Mouse (Mus musculus) 3T3-L1 (cell line): ENCODE results near the gene Fto.

Source experiments
- DNase-seq: peaks from one replicate; pipeline ENCODE4 v3.0.0-alpha.2; 2015; ENCODE audit warnings: low read depth, low spot score

Fto gene

GRCm38 (mm10) chr8:91607091-91607490 lies 293.8 kb downstream of the Fto start:
- peak; percentile 86 for DNase-seq

GRCm38 (mm10) chr8:91611191-91611590 lies 297.9 kb downstream of the Fto start:
- DNase-seq = no peak

- DNase-seq = no peak
Observed at GRCm38 (mm10) chr8:91611723-91612362, 298.5 kb downstream of the Fto start.

GRCm38 (mm10) chr8:91612387-91613130 lies 299.2 kb downstream of the Fto start:
- DNase-seq = no peak

GRCm38 (mm10) chr8:91613603-91614002 lies 300.3 kb downstream of the Fto start:
- DNase-seq = no peak

GRCm38 (mm10) chr8:91615196-91615595 lies 301.9 kb downstream of the Fto start:
- peak; percentile 69 for DNase-seq

- DNase-seq = peak; percentile 91
Observed at GRCm38 (mm10) chr8:91615781-91616683, 302.7 kb downstream of the Fto start.

GRCm38 (mm10) chr8:91617772-91618171 lies 304.4 kb downstream of the Fto start:
- no peak for DNase-seq

- DNase-seq = no peak
Observed at GRCm38 (mm10) chr8:91622757-91623156, 309.4 kb downstream of the Fto start.

- no peak for DNase-seq
Observed at GRCm38 (mm10) chr8:91625686-91626558, 312.6 kb downstream of the Fto start.

- DNase-seq = no peak
Observed at GRCm38 (mm10) chr8:91629594-91629993, 316.3 kb downstream of the Fto start.

- DNase-seq = no peak
Observed at GRCm38 (mm10) chr8:91630320-91631033, 317.2 kb downstream of the Fto start.

GRCm38 (mm10) chr8:91632411-91632810 lies 319.1 kb downstream of the Fto start:
- DNase-seq = no peak

GRCm38 (mm10) chr8:91635406-91635805 lies 322.1 kb downstream of the Fto start:
- no peak for DNase-seq

- no peak for DNase-seq
Observed at GRCm38 (mm10) chr8:91636887-91637286, 323.6 kb downstream of the Fto start.

GRCm38 (mm10) chr8:91637684-91638083 lies 324.4 kb downstream of the Fto start:
- DNase-seq = no peak

GRCm38 (mm10) chr8:91638256-91638655 lies 324.9 kb downstream of the Fto start:
- no peak for DNase-seq

- no peak for DNase-seq
Observed at GRCm38 (mm10) chr8:91640471-91640870, 327.1 kb downstream of the Fto start.

- no peak for DNase-seq
Observed at GRCm38 (mm10) chr8:91645484-91645883, 332.2 kb downstream of the Fto start.

GRCm38 (mm10) chr8:91647959-91648358 lies 334.6 kb downstream of the Fto start:
- no peak for DNase-seq

- DNase-seq = no peak
Observed at GRCm38 (mm10) chr8:91648776-91649175, 335.5 kb downstream of the Fto start.
